Mouse (Mus musculus): ENCODE results near the gene Usp19. TPM values are rescaled to one million over a fixed set of nuclear protein-coding genes. Genes with fewer than 3 reads are reported as not detected.

The Usp19 gene
- polyA plus RNA-seq, 1 experiment from 2014 or later, result 49.5 TPM

DNA sequence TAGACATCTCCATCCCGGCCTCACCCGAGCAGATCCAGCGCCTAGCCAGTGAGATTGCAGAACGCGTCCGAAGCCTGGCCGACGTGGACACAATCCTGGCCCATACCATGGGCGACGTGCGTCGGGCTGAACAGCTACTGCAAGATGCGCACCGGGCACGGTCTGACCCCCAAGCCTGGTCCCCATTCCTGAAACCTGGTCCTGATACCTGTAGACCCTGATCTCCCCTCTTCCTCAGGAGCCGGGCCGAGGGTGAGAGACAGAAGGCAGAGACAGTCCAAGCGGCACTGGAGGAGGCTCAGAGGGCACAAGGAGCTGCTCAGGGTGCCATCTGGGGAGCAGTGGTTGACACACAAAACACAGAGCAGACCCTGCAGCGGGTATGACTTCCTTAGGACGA, 1.2 kb upstream of the Usp19 start:
- Histone ChIP-seq H3K9ac (ENCODE audit: low read length) (0 out of 2 replicates have a peak overlapping the region, but pooled peaks have one; percentile 95), H3K27me3 (ENCODE audit: control insufficient read depth, insufficient read depth, low read length) (no peaks in the 10 kb centered on the region), H3K4me2 (ENCODE audit: low read depth, low read length) (no peak overlapping the region), H3K9me3 (replicated peaks; ENCODE audit: control insufficient read depth, low read length) (no peaks in the 10 kb centered on the region), H3K27ac (ENCODE audit: low read length) (peak overlapping the region; percentile 99; the same call in 1 of the 2 replicates), H3K4me1 (ENCODE audit: control insufficient read depth, insufficient read depth, low read length) (peaks cover 18% of the 10 kb centered on the region), H3K4me3 (replicated peaks; ENCODE audit: low read length) (no peak overlapping the region), H3K36me3 (ENCODE audit: control insufficient read depth, insufficient read depth, low read length) (peaks cover 51% of the 10 kb centered on the region)
- 95% methylated on average over 20 of the region's 20 CpGs for WGBS
- ATAC-seq (ENCODE audit: insufficient read depth, low FRiP score), result no peak

DNA sequence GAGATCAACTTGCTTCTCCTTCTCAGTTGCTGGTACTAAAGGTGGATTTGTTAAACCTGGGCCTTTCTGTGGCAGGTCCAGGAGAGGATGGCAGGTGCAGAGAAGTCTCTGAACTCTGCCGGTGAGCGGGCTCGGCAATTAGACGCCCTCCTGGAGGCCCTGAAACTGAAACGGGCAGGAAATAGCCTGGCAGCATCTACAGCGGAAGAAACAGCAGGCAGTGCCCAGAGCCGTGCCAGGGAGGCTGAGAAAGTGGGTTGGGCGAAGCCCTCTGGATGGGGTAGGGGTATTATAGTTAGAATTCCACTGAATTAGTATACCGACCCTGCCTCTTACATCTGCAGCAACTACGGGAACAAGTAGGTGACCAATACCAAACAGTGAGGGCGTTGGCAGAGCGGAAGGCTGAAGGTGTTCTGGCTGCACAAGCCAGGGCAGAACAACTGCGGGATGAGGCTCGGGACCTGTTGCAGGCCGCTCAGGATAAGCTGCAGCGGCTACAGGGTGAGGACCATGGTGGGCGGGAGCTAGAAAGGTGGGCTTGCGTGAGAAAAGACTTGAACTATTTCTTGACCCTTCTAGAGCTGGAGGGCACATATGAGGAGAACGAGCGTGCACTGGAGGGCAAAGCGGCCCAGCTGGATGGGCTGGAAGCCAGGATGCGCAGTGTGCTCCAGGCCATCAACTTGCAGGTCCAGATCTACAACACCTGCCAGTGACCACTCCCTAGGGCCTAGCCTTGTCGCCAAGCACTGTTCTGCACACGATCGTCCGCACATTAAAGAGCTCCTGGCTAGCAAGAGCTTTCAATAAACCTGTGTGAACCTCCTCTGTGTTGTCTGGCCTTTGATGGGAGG, 472 bp upstream of the Usp19 start:
- H3K4me1 ChIP-seq (ENCODE audit: control insufficient read depth, insufficient read depth, low read length), result peaks cover 18% of the 10 kb centered on the region
- H3K27me3 ChIP-seq (ENCODE audit: control insufficient read depth, insufficient read depth, low read length), result no peaks in the 10 kb centered on the region
- peak overlapping the region; percentile 95 for H3K9ac ChIP-seq (ENCODE audit: low read length)
- peak overlapping the region; percentile 75 for H3K4me2 ChIP-seq (ENCODE audit: low read depth, low read length)
- peak overlapping the region; percentile 99 for H3K27ac ChIP-seq (ENCODE audit: low read length)
- WGBS, result 57% methylated on average over 26 of the region's 26 CpGs
- H3K4me3 ChIP-seq (replicated peaks; ENCODE audit: low read length), result peak overlapping the region; percentile 97
- H3K36me3 ChIP-seq (ENCODE audit: control insufficient read depth, insufficient read depth, low read length), result peaks cover 50% of the 10 kb centered on the region
- H3K9me3 ChIP-seq (replicated peaks; ENCODE audit: control insufficient read depth, low read length), result no peaks in the 10 kb centered on the region
- ATAC-seq (ENCODE audit: insufficient read depth, low FRiP score), result no peak

DNA sequence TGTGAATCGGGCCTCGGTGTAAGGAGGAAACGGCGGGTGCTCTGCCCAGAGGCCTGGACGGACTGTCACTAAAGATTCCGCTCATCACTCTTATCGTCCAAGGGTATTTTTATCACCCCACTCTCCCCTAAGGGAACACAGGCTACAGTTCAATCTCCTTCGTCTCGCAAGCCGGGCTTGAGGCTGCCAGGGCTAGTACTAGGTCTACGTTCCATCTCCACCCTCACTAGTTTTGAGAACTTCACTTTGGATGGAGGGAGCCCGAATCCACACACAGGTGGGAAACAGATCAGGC, 831 bp downstream of the Usp19 start:
- Histone ChIP-seq H3K9ac (ENCODE audit: low read length) (peak overlapping the region; percentile 95), H3K4me1 (ENCODE audit: control insufficient read depth, insufficient read depth, low read length) (peaks cover 18% of the 10 kb centered on the region), H3K4me3 (replicated peaks; ENCODE audit: low read length) (peak overlapping the region; percentile 97), H3K27ac (ENCODE audit: low read length) (peak overlapping the region; percentile 99), H3K27me3 (ENCODE audit: control insufficient read depth, insufficient read depth, low read length) (no peaks in the 10 kb centered on the region), H3K4me2 (ENCODE audit: low read depth, low read length) (peak overlapping the region; percentile 75), H3K36me3 (ENCODE audit: control insufficient read depth, insufficient read depth, low read length) (peaks cover 45% of the 10 kb centered on the region), H3K9me3 (replicated peaks; ENCODE audit: control insufficient read depth, low read length) (no peaks in the 10 kb centered on the region)
- ATAC-seq (ENCODE audit: insufficient read depth, low FRiP score), result no peak
- WGBS, result 3% methylated on average over 12 of the region's 12 CpGs

GRCm38 (mm10) chr9:108492043-108492750, 1.8 kb downstream of the Usp19 start:
- ATAC-seq (ENCODE audit: insufficient read depth, low FRiP score), result no peak
- H3K9me3 ChIP-seq (replicated peaks; ENCODE audit: control insufficient read depth, low read length), result no peaks in the 10 kb centered on the region
- H3K4me1 ChIP-seq (ENCODE audit: control insufficient read depth, insufficient read depth, low read length), result peaks cover 18% of the 10 kb centered on the region
- peak overlapping the region; percentile 14; the same call in 1 of the 2 replicates for H3K27ac ChIP-seq (ENCODE audit: low read length)
- H3K4me2 ChIP-seq (ENCODE audit: low read depth, low read length), result peak overlapping the region; percentile 75
- H3K36me3 ChIP-seq (ENCODE audit: control insufficient read depth, insufficient read depth, low read length), result peaks cover 41% of the 10 kb centered on the region
- H3K9ac ChIP-seq (ENCODE audit: low read length), result peak overlapping the region; percentile 95
- no peaks in the 10 kb centered on the region for H3K27me3 ChIP-seq (ENCODE audit: control insufficient read depth, insufficient read depth, low read length)
- WGBS, result 75% methylated on average over 16 of the region's 16 CpGs
- H3K4me3 ChIP-seq (replicated peaks; ENCODE audit: low read length), result peak overlapping the region; percentile 97

DNA sequence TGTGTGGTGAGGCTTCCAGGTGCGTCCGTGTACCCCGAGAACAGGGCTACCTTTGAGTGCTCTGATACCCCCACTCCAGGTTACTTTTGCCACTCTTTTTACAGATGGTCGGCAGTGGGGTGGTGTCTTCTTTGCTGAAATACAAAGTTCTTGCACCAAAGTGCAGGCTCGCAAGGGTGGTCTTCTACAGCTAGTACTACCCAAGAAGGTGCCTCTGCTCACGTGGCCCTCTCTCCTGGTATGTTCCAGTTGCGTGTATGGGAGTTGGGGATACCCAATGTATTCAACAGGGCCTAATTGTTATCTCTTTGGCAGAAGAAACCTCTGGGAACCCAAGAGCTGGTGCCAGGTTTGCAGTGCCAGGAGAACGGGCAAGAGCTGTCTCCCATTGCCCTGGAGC, 2.8 kb downstream of the Usp19 start:
- no peak overlapping the region for H3K27ac ChIP-seq (ENCODE audit: low read length)
- no peak overlapping the region for H3K4me3 ChIP-seq (replicated peaks; ENCODE audit: low read length)
- no peak overlapping the region for H3K9ac ChIP-seq (ENCODE audit: low read length)
- H3K36me3 ChIP-seq (ENCODE audit: control insufficient read depth, insufficient read depth, low read length), result peaks cover 41% of the 10 kb centered on the region
- peaks cover 18% of the 10 kb centered on the region for H3K4me1 ChIP-seq (ENCODE audit: control insufficient read depth, insufficient read depth, low read length)
- no peak for ATAC-seq (ENCODE audit: insufficient read depth, low FRiP score)
- no peaks in the 10 kb centered on the region for H3K9me3 ChIP-seq (replicated peaks; ENCODE audit: control insufficient read depth, low read length)
- no peak overlapping the region for H3K4me2 ChIP-seq (ENCODE audit: low read depth, low read length)
- H3K27me3 ChIP-seq (ENCODE audit: control insufficient read depth, insufficient read depth, low read length), result no peaks in the 10 kb centered on the region
- 95% methylated on average over 8 of the region's 8 CpGs for WGBS

DNA sequence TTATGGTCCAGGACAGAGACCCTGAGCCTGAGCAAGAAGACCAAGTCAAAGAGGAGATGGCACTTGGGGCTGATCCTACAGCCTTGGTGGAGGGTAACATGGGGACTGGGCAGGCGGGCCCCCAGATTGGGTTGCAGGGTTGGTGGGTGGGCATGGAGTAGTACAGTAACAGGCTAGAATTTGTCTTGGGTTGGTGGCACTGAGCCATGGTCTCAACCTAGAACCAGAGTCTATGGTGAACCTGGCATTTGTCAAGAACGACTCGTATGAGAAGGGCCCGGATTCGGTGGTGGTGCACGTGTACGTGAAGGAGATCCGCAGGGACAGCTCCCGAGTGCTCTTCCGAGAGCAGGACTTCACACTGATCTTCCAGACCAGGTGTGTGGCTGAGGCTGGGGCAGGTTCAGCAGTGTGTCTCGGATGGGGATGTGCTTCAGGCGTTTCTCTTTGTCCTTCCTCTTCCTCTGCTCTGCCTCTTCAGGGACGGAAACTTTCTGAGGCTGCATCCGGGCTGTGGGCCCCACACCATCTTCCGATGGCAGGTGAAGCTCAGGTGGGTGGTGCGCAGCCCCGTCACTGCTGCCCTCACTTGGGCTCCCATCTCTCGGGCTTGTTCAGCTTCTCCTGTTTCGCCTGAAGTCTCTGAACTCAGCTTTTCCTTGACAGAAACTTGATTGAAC, 3.9 kb downstream of the Usp19 start:
- H3K4me3 ChIP-seq (replicated peaks; ENCODE audit: low read length), result no peak overlapping the region
- H3K27ac ChIP-seq (ENCODE audit: low read length), result no peak overlapping the region
- H3K27me3 ChIP-seq (ENCODE audit: control insufficient read depth, insufficient read depth, low read length), result no peaks in the 10 kb centered on the region
- no peak for ATAC-seq (ENCODE audit: insufficient read depth, low FRiP score)
- peaks cover 43% of the 10 kb centered on the region for H3K36me3 ChIP-seq (ENCODE audit: control insufficient read depth, insufficient read depth, low read length)
- H3K9ac ChIP-seq (ENCODE audit: low read length), result no peak overlapping the region
- no peak overlapping the region for H3K4me2 ChIP-seq (ENCODE audit: low read depth, low read length)
- H3K9me3 ChIP-seq (replicated peaks; ENCODE audit: control insufficient read depth, low read length), result no peaks in the 10 kb centered on the region
- H3K4me1 ChIP-seq (ENCODE audit: control insufficient read depth, insufficient read depth, low read length), result peaks cover 18% of the 10 kb centered on the region
- WGBS, result 93% methylated on average over 19 of the region's 19 CpGs

- no peak overlapping the region for H3K4me3 ChIP-seq (replicated peaks; ENCODE audit: low read length)
- no peaks in the 10 kb centered on the region for H3K27me3 ChIP-seq (ENCODE audit: control insufficient read depth, insufficient read depth, low read length)
- no peak for ATAC-seq (ENCODE audit: insufficient read depth, low FRiP score)
- WGBS, result 75% methylated on average over 10 of the region's 10 CpGs
- no peak overlapping the region for H3K27ac ChIP-seq (ENCODE audit: low read length)
- no peaks in the 10 kb centered on the region for H3K9me3 ChIP-seq (replicated peaks; ENCODE audit: control insufficient read depth, low read length)
- no peak overlapping the region for H3K4me2 ChIP-seq (ENCODE audit: low read depth, low read length)
- peaks cover 49% of the 10 kb centered on the region for H3K36me3 ChIP-seq (ENCODE audit: control insufficient read depth, insufficient read depth, low read length)
- H3K4me1 ChIP-seq (ENCODE audit: control insufficient read depth, insufficient read depth, low read length), result peaks cover 18% of the 10 kb centered on the region
- H3K9ac ChIP-seq (ENCODE audit: low read length), result no peak overlapping the region
These were observed 4.5 kb downstream of the Usp19 start for GRCm38 (mm10) chr9:108494905-108495304.

GRCm38 (mm10) chr9:108499231-108499630, 8.8 kb downstream of the Usp19 start:
- Histone ChIP-seq H3K9ac (ENCODE audit: low read length) (no peak overlapping the region), H3K9me3 (replicated peaks; ENCODE audit: control insufficient read depth, low read length) (no peaks in the 10 kb centered on the region), H3K4me2 (ENCODE audit: low read depth, low read length) (no peak overlapping the region), H3K4me3 (replicated peaks; ENCODE audit: low read length) (no peak overlapping the region), H3K36me3 (ENCODE audit: control insufficient read depth, insufficient read depth, low read length) (peaks cover 54% of the 10 kb centered on the region), H3K27me3 (ENCODE audit: control insufficient read depth, insufficient read depth, low read length) (no peaks in the 10 kb centered on the region), H3K27ac (ENCODE audit: low read length) (no peak overlapping the region), H3K4me1 (ENCODE audit: control insufficient read depth, insufficient read depth, low read length) (no peaks in the 10 kb centered on the region)
- ATAC-seq (ENCODE audit: insufficient read depth, low FRiP score), result no peak
- 91% methylated on average over 7 of the region's 7 CpGs for WGBS

DNA sequence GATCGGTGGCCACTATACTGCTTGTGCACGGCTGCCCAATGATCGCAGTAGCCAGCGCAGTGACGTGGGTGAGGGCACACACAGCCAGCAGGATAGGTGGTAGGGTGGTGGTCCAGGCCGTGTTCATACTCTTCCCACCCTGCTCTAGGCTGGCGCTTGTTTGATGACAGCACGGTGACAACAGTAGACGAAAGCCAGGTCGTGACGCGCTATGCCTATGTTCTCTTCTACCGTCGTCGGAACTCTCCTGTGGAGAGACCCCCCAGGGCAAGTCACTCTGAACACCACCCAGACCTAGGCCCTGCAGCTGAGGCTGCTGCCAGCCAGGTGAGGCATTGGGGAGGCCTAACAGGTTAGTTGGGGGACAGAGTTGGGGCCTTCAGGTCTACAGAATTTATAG, 9.5 kb downstream of the Usp19 start:
- H3K27me3 ChIP-seq (ENCODE audit: control insufficient read depth, insufficient read depth, low read length), result no peaks in the 10 kb centered on the region
- no peaks in the 10 kb centered on the region for H3K9me3 ChIP-seq (replicated peaks; ENCODE audit: control insufficient read depth, low read length)
- no peak overlapping the region for H3K27ac ChIP-seq (ENCODE audit: low read length)
- ATAC-seq (ENCODE audit: insufficient read depth, low FRiP score), result no peak
- no peak overlapping the region for H3K9ac ChIP-seq (ENCODE audit: low read length)
- no peak overlapping the region for H3K4me2 ChIP-seq (ENCODE audit: low read depth, low read length)
- H3K36me3 ChIP-seq (ENCODE audit: control insufficient read depth, insufficient read depth, low read length), result peaks cover 52% of the 10 kb centered on the region
- no peaks in the 10 kb centered on the region for H3K4me1 ChIP-seq (ENCODE audit: control insufficient read depth, insufficient read depth, low read length)
- WGBS, result 93% methylated on average over 15 of the region's 15 CpGs
- H3K4me3 ChIP-seq (replicated peaks; ENCODE audit: low read length), result no peak overlapping the region

Measured in stomach, embryonic 16.5 days (tissue).